Mouse (Mus musculus) left cerebral cortex, adult 6 months (tissue): ENCODE data around the gene Olfr187. TPM values are rescaled to one million over a fixed set of nuclear protein-coding genes. Genes with fewer than 3 reads are reported as not detected.

Source experiments
- long read RNA-seq, 2 experiments: library from polyadenylated mRNA; unstranded; transcript quantifications; one replicate each; pipeline ENCODE4 v2.0.0; 2019 to 2020
- polyA plus RNA-seq: library from polyadenylated mRNA; unstranded; fragments of <200 nt; fragmentation: Nextera tagmentation; gene quantifications from 2 replicates; pipeline ENCODE4 v1.2.3, GENCODE M21; 2021

Gene Olfr187
- polyA plus RNA-seq, result not detected in 2 replicates
- long read RNA-seq, experiment 1, result 0 reads
- long read RNA-seq, experiment 2, result 0 reads

GRCm38 (mm10) chr16:59039710-59040109, at the start of gene Olfr187:
Gene Olfr187, minus strand, starts transcription at chr16:59039767.

GRCm38 (mm10) chr16:59077905-59078304, 38.3 kb upstream of the Olfr187 start, which contains the start of gene Olfr190:
Gene Olfr190, minus strand, starts transcription at chr16:59078005.

GRCm38 (mm10) chr16:59030191-59030590, 9.4 kb downstream of the Olfr187 start, which contains the start of gene Olfr186:
Gene Olfr186, minus strand, starts transcription at chr16:59030291.

GRCm38 (mm10) chr16:58995057-58995456, 44.5 kb downstream of the Olfr187 start, which contains the start of gene Olfr183:
Gene Olfr183, plus strand, starts transcription at chr16:58995357.

Other genes starting within 250 kb of the Olfr187 start
- not detected in 2 replicates for gene Olfr173, start 239.5 kb downstream of the Olfr187 start, polyA plus RNA-seq
- not detected in 2 replicates for gene Olfr175-ps1, start 213.0 kb downstream of the Olfr187 start, polyA plus RNA-seq
- gene Olfr177, start 165.0 kb downstream of the Olfr187 start, polyA plus RNA-seq, result not detected in 2 replicates
- gene Olfr178, start 147.7 kb downstream of the Olfr187 start, polyA plus RNA-seq, result not detected in 2 replicates
- not detected in 2 replicates for gene Olfr181, start 111.0 kb downstream of the Olfr187 start, polyA plus RNA-seq
- not detected in 2 replicates for gene Olfr180, start 110.4 kb downstream of the Olfr187 start, polyA plus RNA-seq
- gene Olfr183, start 44.4 kb downstream of the Olfr187 start, polyA plus RNA-seq, result not detected in 2 replicates
- gene Olfr186, start 9.5 kb downstream of the Olfr187 start, polyA plus RNA-seq, result not detected in 2 replicates
- gene Olfr190, start 38.2 kb upstream of the Olfr187 start, polyA plus RNA-seq, result not detected in 2 replicates
- gene Olfr191, start 50.1 kb upstream of the Olfr187 start, polyA plus RNA-seq, result not detected in 2 replicates
- not detected in 2 replicates for gene Olfr193, start 72.1 kb upstream of the Olfr187 start, polyA plus RNA-seq
- gene Olfr194, start 81.3 kb upstream of the Olfr187 start, polyA plus RNA-seq, result not detected in 2 replicates
- not detected in 2 replicates for gene Olfr195, start 107.3 kb upstream of the Olfr187 start, polyA plus RNA-seq
- not detected in 2 replicates for gene Olfr196, start 130.7 kb upstream of the Olfr187 start, polyA plus RNA-seq
- not detected in 2 replicates for gene Olfr198, start 163.8 kb upstream of the Olfr187 start, polyA plus RNA-seq
- gene Olfr199, start 180.0 kb upstream of the Olfr187 start, polyA plus RNA-seq, result not detected in 2 replicates
- gene Olfr201, start 232.9 kb upstream of the Olfr187 start, polyA plus RNA-seq, result not detected in 2 replicates
- gene Olfr202, start 247.0 kb upstream of the Olfr187 start, polyA plus RNA-seq, result not detected in 2 replicates